Mouse (Mus musculus) spleen, adult 18-20 months (tissue): ENCODE measurements around the gene Crlf3.
"Not testable (repeated sequence)": the region's sequence is repeated elsewhere in the genome, so short reads cannot be mapped to it uniquely, and the experiment has no call there.

Source experiments
- DNase-seq, 2 experiments: peaks; one replicate each; pipeline ENCODE4 v3.0.0; 2022; ENCODE audit warnings: mixed read lengths in 2 of 2

The Crlf3 gene

DNA sequence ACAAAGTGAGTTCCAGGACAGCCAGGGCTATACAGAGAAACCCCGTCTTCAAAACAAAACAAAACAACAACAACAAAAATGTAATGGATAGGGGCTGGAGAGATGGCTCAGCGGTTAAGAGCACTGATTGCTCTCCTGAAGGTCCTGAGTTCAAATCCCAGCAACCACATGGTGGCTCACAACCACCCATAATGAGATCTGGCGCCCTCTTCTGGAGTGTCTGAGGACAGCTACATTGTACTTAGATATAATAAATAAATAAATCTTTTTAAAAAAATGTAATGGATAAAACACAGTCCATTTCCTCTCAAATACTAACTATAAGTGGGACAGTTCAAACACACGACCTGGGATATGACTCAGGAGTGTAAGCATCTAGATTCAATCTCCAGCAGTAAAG is 14.4 kb downstream of the Crlf3 start:
- not testable (repeated sequence) for DNase-seq

- DNase-seq: no peak
Observed at GRCm38 (mm10) chr11:80062159-80062558, 18.6 kb downstream of the Crlf3 start.

DNA sequence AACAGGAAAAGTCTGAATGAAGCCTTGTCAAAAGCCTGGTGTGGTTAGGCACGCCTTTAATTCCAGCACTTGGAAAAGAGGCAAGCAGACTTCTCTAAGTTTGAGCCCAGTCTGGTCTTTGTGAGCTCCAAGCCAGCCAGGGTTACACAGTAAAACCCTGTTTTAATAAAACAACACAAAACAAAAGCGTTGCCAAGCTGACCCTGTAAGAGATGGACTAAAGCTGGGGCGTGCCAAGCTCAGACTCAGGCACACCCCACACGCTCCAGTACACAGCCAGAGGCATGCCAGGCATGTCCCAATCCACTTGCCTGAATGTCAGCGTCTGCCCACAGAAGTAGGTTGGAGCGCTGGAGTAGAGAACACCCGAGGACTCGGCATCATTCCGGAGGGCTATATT is 24.6 kb downstream of the Crlf3 start:
- DNase-seq: no peak

- no peak for DNase-seq
Observed at GRCm38 (mm10) chr11:80054659-80055058, 26.1 kb downstream of the Crlf3 start.

DNA sequence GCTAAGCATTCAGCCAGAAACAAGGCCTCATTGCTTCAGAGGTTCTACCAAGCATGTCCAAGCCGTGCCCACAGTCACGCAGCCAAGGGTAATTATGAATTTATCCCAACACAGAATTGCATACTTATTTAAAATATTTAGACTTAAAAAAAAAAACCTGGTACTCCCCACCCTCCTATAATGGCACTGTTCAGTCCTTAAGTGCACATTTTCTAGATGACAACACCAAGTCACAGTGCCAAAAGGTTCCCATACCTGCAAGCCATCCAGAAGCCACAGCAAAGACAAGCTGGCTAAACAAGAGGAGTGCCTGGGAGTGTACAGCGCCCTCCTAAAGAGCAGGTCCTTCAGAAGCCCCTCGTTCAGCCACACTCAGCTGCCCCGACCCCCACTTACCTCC is 27.6 kb downstream of the Crlf3 start:
- no peak for DNase-seq

DNA sequence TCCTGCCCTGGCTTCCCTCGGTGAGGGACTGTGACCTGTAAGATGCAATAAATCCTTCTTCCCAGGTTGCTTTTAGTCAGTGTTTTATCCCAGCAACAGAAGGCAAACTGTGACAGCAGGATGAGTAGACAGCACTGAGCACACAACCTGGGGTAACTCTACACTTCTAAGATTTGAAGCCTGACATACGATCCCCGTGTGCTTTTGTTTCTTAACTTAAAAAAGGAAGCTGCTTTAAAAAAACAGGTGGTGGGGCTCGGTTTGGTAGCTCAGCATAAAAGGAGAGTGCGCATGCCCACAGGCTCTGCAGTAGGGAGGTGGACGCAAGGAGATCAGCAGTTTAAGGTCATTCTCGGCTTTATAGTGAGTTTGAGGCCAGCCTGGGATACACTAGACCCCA is 28.3 kb downstream of the Crlf3 start:
- no peak for DNase-seq

GRCm38 (mm10) chr11:80050088-80050487 is 30.7 kb downstream of the Crlf3 start:
- DNase-seq: no peak

- DNase-seq: no peak
Observed at GRCm38 (mm10) chr11:80046856-80047255, 33.9 kb downstream of the Crlf3 start.

DNA sequence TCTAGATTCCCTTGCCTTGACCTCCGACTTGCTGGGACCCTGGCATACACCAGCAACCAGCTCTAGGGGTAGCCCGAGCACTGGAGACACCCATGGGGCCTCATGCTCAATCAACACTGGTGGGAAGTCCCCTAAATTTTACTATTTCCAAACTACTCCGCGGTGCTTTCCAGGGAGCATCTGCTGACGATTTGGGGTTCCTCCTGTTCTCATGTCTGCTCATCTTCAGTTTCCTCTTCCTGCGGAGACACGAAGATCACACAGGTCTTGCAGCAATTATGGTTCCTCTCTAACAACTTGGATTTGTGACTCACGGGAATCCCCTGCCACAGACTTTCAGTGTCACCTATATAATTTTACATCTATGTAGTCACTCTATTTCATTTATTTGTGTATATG is 37.4 kb downstream of the Crlf3 start:
- no peak for DNase-seq

- DNase-seq: peak; percentile 22 to 42
Observed at GRCm38 (mm10) chr11:80042615-80043418, 38.0 kb downstream of the Crlf3 start.

DNA sequence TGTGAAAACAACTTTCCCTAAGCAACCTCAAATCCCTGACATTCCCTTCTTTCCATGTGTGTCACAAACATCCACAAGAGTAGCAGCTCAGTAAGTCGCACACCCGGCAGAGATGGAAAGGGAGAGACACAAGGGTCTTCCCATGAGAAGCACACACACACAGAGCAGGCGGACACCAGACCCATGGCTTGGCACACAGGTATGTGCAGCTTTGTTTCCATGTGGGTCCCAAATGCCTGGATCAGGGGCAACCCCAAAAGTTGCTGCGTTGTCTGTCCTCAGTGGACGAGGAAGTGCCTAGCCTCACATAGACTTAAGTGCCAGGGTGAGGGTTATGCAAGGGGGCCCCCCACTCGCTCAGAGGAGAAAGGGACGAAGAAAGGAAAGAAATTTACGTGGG is 43.3 kb downstream of the Crlf3 start:
- no peak for DNase-seq

- no peak for DNase-seq
Observed at GRCm38 (mm10) chr11:80021306-80021705, 59.5 kb downstream of the Crlf3 start.

DNA sequence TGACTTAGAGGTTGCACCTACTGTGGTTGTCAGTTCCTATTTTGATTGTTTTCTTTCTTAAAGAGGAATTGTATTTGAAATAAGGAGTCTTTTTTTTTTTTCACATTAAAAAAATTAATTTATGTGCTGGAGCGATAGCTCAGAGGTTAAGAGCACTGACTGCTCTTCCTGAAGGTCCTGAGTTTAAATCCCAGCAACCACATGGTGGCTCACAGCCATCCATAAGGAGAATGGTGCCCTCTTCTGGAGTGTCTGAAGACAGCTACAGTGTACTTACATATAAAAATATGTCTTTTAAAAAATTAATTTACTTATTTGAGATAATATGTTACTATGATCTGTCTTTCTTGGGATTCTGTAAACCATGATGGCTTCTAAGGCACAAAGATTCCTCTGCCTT is 61.0 kb downstream of the Crlf3 start:
- DNase-seq: no peak

DNA sequence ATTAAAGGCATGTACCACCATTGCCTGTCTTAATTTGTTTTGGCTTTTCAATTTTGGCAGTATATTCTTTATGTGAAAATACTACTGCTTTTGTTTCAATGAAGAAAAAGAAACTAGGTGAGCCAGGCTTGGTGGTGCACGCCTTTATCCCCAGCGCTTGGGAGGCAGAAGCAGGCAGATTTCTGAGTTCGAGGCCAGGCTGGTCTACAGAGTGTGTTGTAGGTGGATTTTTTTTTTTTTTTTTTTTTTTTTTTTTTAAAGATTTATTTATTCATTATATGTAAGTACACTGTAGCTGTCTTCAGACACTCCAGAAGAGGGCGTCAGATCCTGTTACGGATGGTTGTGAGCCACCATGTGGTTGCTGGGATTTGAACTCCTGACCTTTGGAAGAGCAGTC is 64.3 kb downstream of the Crlf3 start:
- DNase-seq: not testable (repeated sequence)
